Mouse (Mus musculus): ENCODE results near the gene Foxp1.

Foxp1 gene

GRCm38 (mm10) chr6:99175377-99175776, 347.1 kb downstream of the Foxp1 start:
- no peak for TF ChIP-seq GATA4 (IDR thresholded peaks at IDR 0.05; ENCODE audit: insufficient replicate concordance, low read length)

DNA sequence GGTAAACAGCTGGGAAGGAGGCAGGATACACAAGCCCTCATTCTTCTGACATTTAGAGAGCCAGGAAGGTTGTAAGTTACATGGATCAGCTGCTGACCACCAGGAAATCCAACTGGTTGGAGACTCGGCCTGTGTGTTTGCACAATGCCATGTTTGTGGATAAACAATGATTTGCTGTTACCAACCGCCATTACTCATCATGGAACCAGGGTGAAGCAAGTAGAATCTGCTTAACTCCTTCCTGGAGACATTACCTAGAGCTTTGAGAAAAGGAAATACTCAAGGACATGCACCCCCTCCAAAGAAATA, 348.7 kb downstream of the Foxp1 start:
- TF ChIP-seq GATA4 (IDR thresholded peaks at IDR 0.05; ENCODE audit: insufficient replicate concordance, low read length), result no peak

- 0 out of 2 replicates have a peak, but pooled peaks have one; percentile 2 for TF ChIP-seq GATA4 (IDR thresholded peaks at IDR 0.05; ENCODE audit: insufficient replicate concordance, low read length)
These were observed 349.2 kb downstream of the Foxp1 start for GRCm38 (mm10) chr6:99173066-99173901.

DNA sequence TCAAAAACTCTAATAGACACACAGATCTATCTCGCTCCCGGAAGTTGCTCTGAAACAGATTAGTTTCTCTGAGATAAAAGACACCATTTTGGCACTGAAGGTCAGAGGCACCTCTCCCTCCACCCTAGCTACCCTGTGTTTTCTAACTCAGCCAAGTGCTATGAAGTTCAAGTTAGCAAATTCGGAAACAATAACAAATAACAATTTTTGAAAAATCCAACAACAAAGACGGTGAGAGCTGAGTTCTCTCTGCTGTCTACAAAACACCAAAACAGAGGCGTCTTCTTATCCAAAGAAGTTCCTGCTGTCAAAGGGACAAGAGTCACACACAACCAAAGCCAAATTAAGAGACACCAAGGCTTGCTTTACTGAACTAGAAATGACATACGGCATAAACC, 349.9 kb downstream of the Foxp1 start:
- TF ChIP-seq GATA4 (IDR thresholded peaks at IDR 0.05; ENCODE audit: insufficient replicate concordance, low read length), result no peak

- TF ChIP-seq GATA4 (IDR thresholded peaks at IDR 0.05; ENCODE audit: insufficient replicate concordance, low read length), result peak; percentile 37; the same call in 1 of the 2 replicates
These were observed 350.5 kb downstream of the Foxp1 start for GRCm38 (mm10) chr6:99171901-99172588.

DNA sequence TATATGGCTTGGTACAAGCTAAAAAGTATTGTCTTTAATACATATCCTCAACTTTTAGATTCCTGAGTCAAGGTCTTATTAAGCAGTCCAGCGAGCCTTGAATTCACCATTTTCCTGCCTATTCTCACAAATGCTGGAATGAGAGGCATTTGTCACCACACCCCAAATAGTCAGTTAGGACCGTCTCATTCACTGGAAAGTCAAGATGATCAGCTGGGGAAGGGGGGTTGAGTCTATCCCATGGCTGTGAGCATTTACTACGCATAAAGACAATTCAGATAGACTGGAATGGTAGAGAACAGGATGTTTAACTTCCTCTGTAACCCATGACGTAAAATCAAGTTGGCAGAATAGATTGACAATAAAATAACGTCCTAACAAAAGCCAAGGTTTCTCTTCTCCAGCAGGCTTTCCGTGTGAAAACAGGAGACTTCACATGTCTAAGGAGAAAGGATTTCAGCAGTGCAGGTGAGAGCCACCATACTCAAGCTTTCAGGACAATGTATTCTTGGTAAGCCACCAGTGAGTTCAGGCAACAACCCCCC, 351.2 kb downstream of the Foxp1 start:
- TF ChIP-seq GATA4 (IDR thresholded peaks at IDR 0.05; ENCODE audit: insufficient replicate concordance, low read length), result no peak

DNA sequence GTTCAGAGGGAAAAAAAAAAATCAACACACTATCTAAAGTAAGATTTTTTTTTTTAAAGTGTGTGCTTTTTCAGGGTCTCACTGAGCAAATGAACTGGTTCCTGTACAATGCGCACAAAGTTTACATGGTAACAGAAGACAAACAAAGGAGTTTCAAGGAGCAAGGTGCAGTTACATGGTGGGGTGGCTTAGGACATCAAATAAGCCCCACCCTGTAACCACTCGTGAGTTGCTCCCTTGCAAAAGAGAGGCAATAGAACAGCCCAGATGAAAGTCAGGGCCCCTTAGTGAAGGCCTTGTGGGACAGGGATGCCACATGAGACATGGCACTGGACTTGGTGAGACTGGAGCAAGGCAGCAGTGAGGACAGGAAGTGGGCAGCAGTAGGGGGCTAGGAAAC, 353.8 kb downstream of the Foxp1 start:
- no peak for TF ChIP-seq GATA4 (IDR thresholded peaks at IDR 0.05; ENCODE audit: insufficient replicate concordance, low read length)

DNA sequence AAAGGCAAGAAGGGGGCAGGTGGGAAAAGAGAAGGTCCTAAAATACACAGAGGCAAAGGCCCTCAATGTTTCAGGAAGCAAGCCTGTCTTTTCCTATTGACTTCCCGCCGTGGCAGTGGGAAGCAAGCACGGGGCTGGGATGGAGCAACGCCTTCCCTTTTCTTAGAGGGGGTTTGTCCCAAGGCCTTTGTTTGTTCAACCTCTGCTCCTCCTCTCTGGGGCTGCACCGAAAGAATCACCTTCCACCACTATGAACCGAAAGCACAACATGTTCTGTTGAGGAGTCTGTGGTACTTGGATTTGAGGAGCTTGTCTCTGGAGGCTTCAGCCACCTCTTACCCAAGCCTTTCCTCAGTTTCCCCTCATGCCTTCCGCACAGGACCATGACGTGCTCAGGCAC, 355.5 kb downstream of the Foxp1 start:
- no peak for TF ChIP-seq GATA4 (IDR thresholded peaks at IDR 0.05; ENCODE audit: insufficient replicate concordance, low read length)

DNA sequence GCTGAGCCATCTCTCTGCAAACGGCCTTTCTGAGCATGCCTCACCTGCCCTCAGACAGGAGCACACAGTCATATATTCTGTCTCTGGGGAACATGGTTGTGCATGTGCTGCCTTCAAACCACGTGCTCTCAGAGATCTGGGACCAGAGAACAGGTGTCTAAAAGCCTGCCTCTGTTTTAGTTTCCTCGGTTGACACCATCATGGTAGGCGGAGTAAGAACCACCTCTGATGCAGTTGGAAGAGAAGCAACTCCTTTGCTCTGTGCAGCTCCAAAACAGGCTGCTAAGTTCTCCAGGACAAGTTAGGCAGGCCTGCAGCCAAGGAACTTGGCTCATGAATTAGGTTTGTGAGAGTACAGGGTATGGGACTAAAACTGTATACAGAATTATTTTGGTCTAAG, 356.4 kb downstream of the Foxp1 start:
- TF ChIP-seq GATA4 (IDR thresholded peaks at IDR 0.05; ENCODE audit: insufficient replicate concordance, low read length), result no peak

DNA sequence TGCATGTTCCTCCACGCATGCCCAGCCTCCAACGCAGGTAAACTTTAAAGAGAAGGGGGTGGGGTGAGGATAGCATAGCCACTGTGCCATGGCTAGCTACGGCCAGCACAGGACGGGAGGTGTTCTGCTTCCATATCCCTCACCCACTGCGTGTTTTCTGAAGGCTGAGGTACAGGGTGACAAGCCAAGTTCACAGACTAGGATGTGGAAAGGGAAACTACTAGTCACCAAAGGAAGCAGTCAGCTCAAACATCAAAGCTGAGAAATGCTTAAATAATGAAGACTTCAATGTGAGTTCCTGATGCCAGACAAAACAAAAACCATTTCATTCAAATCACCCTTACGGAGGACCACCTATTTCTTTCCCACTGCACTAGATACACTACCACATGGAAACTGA, 357.8 kb downstream of the Foxp1 start:
- no peak for TF ChIP-seq GATA4 (IDR thresholded peaks at IDR 0.05; ENCODE audit: insufficient replicate concordance, low read length)

- no peak for TF ChIP-seq GATA4 (IDR thresholded peaks at IDR 0.05; ENCODE audit: insufficient replicate concordance, low read length)
These were observed 359.8 kb downstream of the Foxp1 start for GRCm38 (mm10) chr6:99162716-99163115.

GRCm38 (mm10) chr6:99160348-99160693, 362.2 kb downstream of the Foxp1 start:
- no peak for TF ChIP-seq GATA4 (IDR thresholded peaks at IDR 0.05; ENCODE audit: insufficient replicate concordance, low read length)

DNA sequence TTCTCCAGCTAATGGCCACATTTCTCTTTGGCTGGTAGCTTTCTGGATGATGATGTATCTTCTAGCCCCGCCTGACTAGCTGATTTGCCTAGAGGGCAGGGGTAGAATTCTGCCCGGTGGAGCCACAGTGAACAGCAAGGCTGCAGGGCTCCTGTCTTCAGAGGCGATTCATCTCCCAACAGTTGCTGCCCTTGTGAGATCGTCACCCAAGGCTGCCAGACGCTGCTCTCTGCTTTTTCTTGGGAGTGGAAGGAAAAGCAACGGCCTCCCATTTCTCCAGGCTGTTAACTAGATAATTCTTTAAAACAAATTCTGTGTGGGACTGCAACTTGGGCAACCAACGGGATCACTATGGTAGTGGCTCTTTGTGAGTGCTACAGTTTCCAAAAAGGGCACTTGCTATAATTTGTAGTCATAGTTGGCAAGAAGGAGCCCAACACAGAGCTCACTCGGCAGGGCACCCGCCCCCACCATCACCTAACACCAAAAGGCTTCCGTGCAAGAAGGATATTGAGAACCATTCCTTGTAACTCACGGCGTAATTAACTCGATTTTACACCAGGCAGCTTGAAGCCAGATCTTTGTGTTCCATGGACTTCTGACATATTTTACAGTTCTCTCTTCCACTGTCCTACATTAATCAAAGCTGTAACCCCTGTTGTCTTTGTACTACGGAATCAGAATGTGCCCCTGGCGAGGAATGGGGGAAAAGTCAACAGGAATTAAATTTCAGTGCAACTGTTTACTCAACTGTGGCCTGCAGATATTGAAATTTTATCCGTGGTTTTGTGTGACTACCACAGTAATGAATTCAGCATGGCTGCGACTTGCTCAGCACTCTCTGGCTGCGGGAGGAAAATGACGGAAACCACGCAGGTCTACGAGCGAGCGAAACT, 362.8 kb downstream of the Foxp1 start:
- TF ChIP-seq GATA4 (IDR thresholded peaks at IDR 0.05; ENCODE audit: insufficient replicate concordance, low read length), result no peak

DNA sequence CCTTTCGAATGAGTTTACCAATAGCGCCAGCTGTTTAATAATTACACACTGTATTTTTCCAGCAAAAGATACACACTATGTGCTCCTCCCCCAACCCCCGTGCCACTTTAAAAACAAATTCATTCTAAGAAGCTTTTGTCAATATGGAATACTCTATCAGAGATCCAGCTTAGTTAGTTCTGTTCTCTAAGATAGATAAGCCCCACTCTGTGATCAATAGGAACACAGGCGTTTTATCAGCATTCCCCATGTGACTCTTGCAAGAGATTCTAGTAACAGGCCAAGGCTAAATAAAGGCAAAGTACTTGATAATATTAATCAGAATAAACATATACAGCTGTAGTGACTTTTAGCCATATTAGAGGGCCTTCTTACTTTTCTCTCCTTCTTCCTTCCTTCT, 368.8 kb downstream of the Foxp1 start:
- TF ChIP-seq GATA4 (IDR thresholded peaks at IDR 0.05; ENCODE audit: insufficient replicate concordance, low read length), result peak; percentile 59; the same call in 1 of the 2 replicates

- no peak for TF ChIP-seq GATA4 (IDR thresholded peaks at IDR 0.05; ENCODE audit: insufficient replicate concordance, low read length)
These were observed 376.1 kb downstream of the Foxp1 start for GRCm38 (mm10) chr6:99146400-99146905.

Measured in liver, adult (tissue).